In genomic region chr10:127664166-127664565, GRCm38 (mm10) we compare ENCODE assay signal across 10 mouse cellular contexts. TPM values are rescaled to one million over a fixed set of nuclear protein-coding genes. Genes with fewer than 3 reads are reported as not detected.
DNase-seq lines count a peak whose midpoint lies in the region; ATAC-seq lines count a peak whose summit lies in the region.
"Had no signal": no experiment of that assay in that cellular context is flagged by ENCODE, and none has a peak within 500 bp of the region (broad histone marks: within the 10 kb centered on the region; RNA-seq: fewer than 3 reads in every experiment).

No protein-coding gene starts in this region.

- ATAC-seq in heart, embryonic 16.5 days (replicated peaks; ENCODE audit: extremely low read depth, insufficient read depth, low FRiP score) = no peak
- no peak for ATAC-seq in neural tube, embryonic 11.5 days (ENCODE audit: insufficient read depth, low FRiP score, low TSS enrichment)
- no peak for ATAC-seq in hindbrain, embryonic 15.5 days (ENCODE audit: low FRiP score, low read depth)
- ATAC-seq in stomach, embryonic 16.5 days (ENCODE audit: insufficient read depth, low FRiP score) = no peak
- ATAC-seq: forebrain, embryonic 16.5 days had no signal

- DNase-seq in heart, adult 18-20 months = no peak
- no peak for DNase-seq in neural tube, embryonic 11.5 days (ENCODE audit: low spot score)
- no peak for DNase-seq in neural tube, embryonic 10.5 days (ENCODE audit: extremely low spot score, low spot score)
- DNase-seq in ovary, postnatal 10 days (ENCODE audit: low spot score) = no peak
- DNase-seq in retina, postnatal 1 day = no peak

- H3K4me3 ChIP-seq in heart, embryonic 16.5 days (ENCODE audit: low read length) = no peak overlapping the region; the same call in 1 of the 2 replicates
- peak overlapping the region; percentile 12 for H3K4me3 ChIP-seq in neural tube, embryonic 11.5 days (ENCODE audit: low read depth, low read length)
- H3K4me3 ChIP-seq in hindbrain, embryonic 15.5 days = no peak overlapping the region
- no peak overlapping the region; the same call in 1 of the 2 replicates for H3K4me3 ChIP-seq in stomach, embryonic 16.5 days (replicated peaks; ENCODE audit: low read length)

- no peak overlapping the region for H3K9ac ChIP-seq in heart, embryonic 16.5 days (ENCODE audit: low read length)
- H3K9ac ChIP-seq in neural tube, embryonic 11.5 days (ENCODE audit: low read length) = no peak overlapping the region
- H3K9ac ChIP-seq in hindbrain, embryonic 15.5 days = no peak overlapping the region
- H3K9ac ChIP-seq in stomach, embryonic 16.5 days (ENCODE audit: low read length) = peak overlapping the region; percentile 83; the same call in 1 of the 2 replicates

- H3K36me3 ChIP-seq in heart, embryonic 16.5 days (ENCODE audit: control insufficient read depth, insufficient read depth) = peaks cover 18% of the 10 kb centered on the region
- no peaks in the 10 kb centered on the region for H3K36me3 ChIP-seq in neural tube, embryonic 11.5 days (ENCODE audit: control insufficient read depth, insufficient read depth, low read length)
- no peaks in the 10 kb centered on the region for H3K36me3 ChIP-seq in hindbrain, embryonic 15.5 days
- no peaks in the 10 kb centered on the region for H3K36me3 ChIP-seq in stomach, embryonic 16.5 days (ENCODE audit: control insufficient read depth, insufficient read depth, low read length)

- H3K27me3 ChIP-seq in heart, embryonic 16.5 days (ENCODE audit: control insufficient read depth, insufficient read depth, low read length) = no peaks in the 10 kb centered on the region
- peaks cover 73% of the 10 kb centered on the region for H3K27me3 ChIP-seq in neural tube, embryonic 11.5 days (ENCODE audit: control insufficient read depth, insufficient read depth, low read length)
- peaks cover 70% of the 10 kb centered on the region for H3K27me3 ChIP-seq in hindbrain, embryonic 15.5 days
- H3K27me3 ChIP-seq in stomach, embryonic 16.5 days (ENCODE audit: control insufficient read depth, insufficient read depth, low read length) = no peaks in the 10 kb centered on the region

- no peaks in the 10 kb centered on the region for H3K9me3 ChIP-seq in heart, embryonic 16.5 days (replicated peaks; ENCODE audit: control insufficient read depth, low read length)
- no peaks in the 10 kb centered on the region for H3K9me3 ChIP-seq in neural tube, embryonic 11.5 days (ENCODE audit: control insufficient read depth, low read length)
- H3K9me3 ChIP-seq in hindbrain, embryonic 15.5 days = no peaks in the 10 kb centered on the region
- no peaks in the 10 kb centered on the region for H3K9me3 ChIP-seq in stomach, embryonic 16.5 days (replicated peaks; ENCODE audit: control insufficient read depth, low read length)

- H3K4me1 ChIP-seq in heart, embryonic 16.5 days (ENCODE audit: control insufficient read depth, insufficient read depth, low read length) = peaks cover 59% of the 10 kb centered on the region
- peaks cover 27% of the 10 kb centered on the region for H3K4me1 ChIP-seq in neural tube, embryonic 11.5 days (ENCODE audit: control insufficient read depth, insufficient read depth, low read length)
- H3K4me1 ChIP-seq in hindbrain, embryonic 15.5 days (replicated peaks) = peaks cover 57% of the 10 kb centered on the region
- H3K4me1 ChIP-seq in stomach, embryonic 16.5 days (ENCODE audit: control insufficient read depth, insufficient read depth, low read length) = peaks cover 51% of the 10 kb centered on the region

- WGBS in heart, embryonic 16.5 days = 46% methylated on average over 16 of the region's 16 CpGs
- 13% methylated on average over 16 of the region's 16 CpGs for WGBS in neural tube, embryonic 11.5 days
- 12% methylated on average over 16 of the region's 16 CpGs for WGBS in hindbrain, embryonic 15.5 days
- 50% methylated on average over 16 of the region's 16 CpGs for WGBS in stomach, embryonic 16.5 days

- H3K27ac ChIP-seq in heart, embryonic 16.5 days (ENCODE audit: low read length) = no peak overlapping the region
- no peak overlapping the region for H3K27ac ChIP-seq in neural tube, embryonic 11.5 days (ENCODE audit: low read depth, low read length)
- no peak overlapping the region for H3K27ac ChIP-seq in hindbrain, embryonic 15.5 days (replicated peaks)
- H3K27ac ChIP-seq in stomach, embryonic 16.5 days (ENCODE audit: low read length) = no peak overlapping the region; the same call in 1 of the 2 replicates

- peak overlapping the region; percentile 90 for H3K4me2 ChIP-seq in heart, embryonic 16.5 days (ENCODE audit: low read depth, low read length)
- H3K4me2 ChIP-seq in neural tube, embryonic 11.5 days (ENCODE audit: low read depth) = no peak overlapping the region; the same call in 1 of the 2 replicates
- H3K4me2 ChIP-seq in hindbrain, embryonic 15.5 days = peak overlapping the region; percentile 91; the same call in 1 of the 2 replicates
- H3K4me2 ChIP-seq in stomach, embryonic 16.5 days (ENCODE audit: low read depth, low read length) = peak overlapping the region; percentile 64

RNA-seq across cellular contexts. Expression of gene Nemp1, which starts 2.5 kb away (rescaled TPM):
- polyA plus RNA-seq in heart, embryonic 16.5 days (2015; fragmentation: Nextera tagmentation; extraction: Ambion mirVana) = 8.3 and 8.7 TPM in 2 replicates
- 1 to 10 TPM; 3.6 to 3.8 TPM for total RNA-seq in heart, adult 18-20 months (2021)
- polyA plus RNA-seq in neural tube, embryonic 11.5 days (2014; fragmentation: Nextera tagmentation; extraction: Ambion mirVana) = 9.3 and 10.6 TPM in 2 replicates
- polyA plus RNA-seq in hindbrain, embryonic 15.5 days (2015; fragmentation: Nextera tagmentation; extraction: Ambion mirVana) = 3.1 and 3.4 TPM in 2 replicates
- 8.8 and 10.0 TPM in 2 replicates for polyA plus RNA-seq in stomach, embryonic 16.5 days (2015; fragmentation: Nextera tagmentation; extraction: Ambion mirVana)

RNA-seq across cellular contexts. Expression of gene Nab2, which starts 4.2 kb away (rescaled TPM):
- polyA plus RNA-seq in heart, embryonic 16.5 days (2015; fragmentation: Nextera tagmentation; extraction: Ambion mirVana) = 10.9 and 12.7 TPM in 2 replicates
- 1 to 10 TPM; 4.8 to 5.3 TPM for total RNA-seq in heart, adult 18-20 months (2021)
- 6.2 and 7.8 TPM in 2 replicates for polyA plus RNA-seq in neural tube, embryonic 11.5 days (2014; fragmentation: Nextera tagmentation; extraction: Ambion mirVana)
- polyA plus RNA-seq in hindbrain, embryonic 15.5 days (2015; fragmentation: Nextera tagmentation; extraction: Ambion mirVana) = 2.5 and 2.7 TPM in 2 replicates
- polyA plus RNA-seq in stomach, embryonic 16.5 days (2015; fragmentation: Nextera tagmentation; extraction: Ambion mirVana) = 9.9 and 10.1 TPM in 2 replicates

RNA-seq across cellular contexts. Expression of gene Stat6, which starts 21.4 kb away (rescaled TPM):
- polyA plus RNA-seq in heart, embryonic 16.5 days (2015; fragmentation: Nextera tagmentation; extraction: Ambion mirVana) = 36.1 and 36.7 TPM in 2 replicates
- 10 to 100 TPM; 45.2 to 45.7 TPM for total RNA-seq in heart, adult 18-20 months (2021)
- 6.1 and 6.8 TPM in 2 replicates for polyA plus RNA-seq in neural tube, embryonic 11.5 days (2014; fragmentation: Nextera tagmentation; extraction: Ambion mirVana)
- 6.2 and 6.3 TPM in 2 replicates for polyA plus RNA-seq in hindbrain, embryonic 15.5 days (2015; fragmentation: Nextera tagmentation; extraction: Ambion mirVana)
- polyA plus RNA-seq in stomach, embryonic 16.5 days (2015; fragmentation: Nextera tagmentation; extraction: Ambion mirVana) = 49.7 and 60.3 TPM in 2 replicates

RNA-seq across cellular contexts. Expression of gene Myo1a, which starts 40.8 kb away (rescaled TPM):
- 0.21 and 1.8 TPM in 2 replicates for polyA plus RNA-seq in heart, embryonic 16.5 days (2015; fragmentation: Nextera tagmentation; extraction: Ambion mirVana)
- total RNA-seq in heart, adult 18-20 months (2021) = under 1 TPM in 1 of 2 experiments, not detected in 1; 0.08 TPM
- 0.56 and 0.76 TPM in 2 replicates for polyA plus RNA-seq in neural tube, embryonic 11.5 days (2014; fragmentation: Nextera tagmentation; extraction: Ambion mirVana)
- polyA plus RNA-seq in hindbrain, embryonic 15.5 days (2015; fragmentation: Nextera tagmentation; extraction: Ambion mirVana) = 0.72 and 0.77 TPM in 2 replicates
- polyA plus RNA-seq in stomach, embryonic 16.5 days (2015; fragmentation: Nextera tagmentation; extraction: Ambion mirVana) = 24.5 and 28.6 TPM in 2 replicates
- polyA plus RNA-seq: macrophage had no signal

RNA-seq across cellular contexts. Expression of gene Lrp1, which starts 43.2 kb away (rescaled TPM):
- polyA plus RNA-seq in heart, embryonic 16.5 days (2015; fragmentation: Nextera tagmentation; extraction: Ambion mirVana) = 33.4 and 34.4 TPM in 2 replicates
- total RNA-seq in heart, adult 18-20 months (2021) = 10 to 100 TPM; 65.2 to 69.7 TPM
- polyA plus RNA-seq in neural tube, embryonic 11.5 days (2014; fragmentation: Nextera tagmentation; extraction: Ambion mirVana) = 60.2 and 68.2 TPM in 2 replicates
- 102 and 114 TPM in 2 replicates for polyA plus RNA-seq in hindbrain, embryonic 15.5 days (2015; fragmentation: Nextera tagmentation; extraction: Ambion mirVana)
- 95.6 and 102 TPM in 2 replicates for polyA plus RNA-seq in stomach, embryonic 16.5 days (2015; fragmentation: Nextera tagmentation; extraction: Ambion mirVana)
